Mouse (Mus musculus): ENCODE measurements around the gene Eepd1.

The Eepd1 gene

DNA sequence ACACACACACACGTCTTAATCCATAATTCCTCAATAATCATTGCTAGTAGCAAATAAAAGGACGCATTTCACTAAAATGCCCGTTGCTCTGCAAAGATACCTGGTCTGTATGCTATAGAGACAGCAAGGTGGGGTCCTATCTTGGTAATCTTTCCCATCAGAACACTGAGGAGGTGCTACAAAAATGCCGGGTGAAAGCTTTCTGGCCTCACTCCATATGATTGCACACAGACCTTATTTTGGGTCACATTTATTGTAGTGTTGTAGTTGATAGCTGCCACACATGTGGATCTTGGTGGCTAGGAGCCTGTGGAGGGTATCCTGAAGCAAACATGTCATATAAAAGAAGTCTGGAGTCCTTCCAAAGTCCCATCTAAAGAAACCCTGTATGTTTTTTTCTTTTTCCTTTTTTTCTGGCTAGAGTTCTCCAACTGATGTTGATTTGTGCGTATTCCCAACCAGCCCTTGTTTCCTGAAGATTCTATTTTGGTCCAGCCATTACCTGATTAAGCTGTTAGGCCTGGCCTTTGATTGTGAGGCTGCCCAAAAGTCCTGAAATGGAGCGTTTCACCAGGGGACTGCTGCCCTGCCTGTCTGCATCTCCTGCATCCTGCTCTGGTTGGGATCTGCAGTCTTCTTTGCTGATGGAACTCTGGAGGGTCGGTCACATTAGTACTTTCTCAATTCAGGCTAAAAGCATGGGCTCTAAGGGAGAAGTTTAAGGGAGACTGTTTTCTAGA is 8.0 kb downstream of the Eepd1 start:
- no peak for DNase-seq (ENCODE audit: low spot score)

DNA sequence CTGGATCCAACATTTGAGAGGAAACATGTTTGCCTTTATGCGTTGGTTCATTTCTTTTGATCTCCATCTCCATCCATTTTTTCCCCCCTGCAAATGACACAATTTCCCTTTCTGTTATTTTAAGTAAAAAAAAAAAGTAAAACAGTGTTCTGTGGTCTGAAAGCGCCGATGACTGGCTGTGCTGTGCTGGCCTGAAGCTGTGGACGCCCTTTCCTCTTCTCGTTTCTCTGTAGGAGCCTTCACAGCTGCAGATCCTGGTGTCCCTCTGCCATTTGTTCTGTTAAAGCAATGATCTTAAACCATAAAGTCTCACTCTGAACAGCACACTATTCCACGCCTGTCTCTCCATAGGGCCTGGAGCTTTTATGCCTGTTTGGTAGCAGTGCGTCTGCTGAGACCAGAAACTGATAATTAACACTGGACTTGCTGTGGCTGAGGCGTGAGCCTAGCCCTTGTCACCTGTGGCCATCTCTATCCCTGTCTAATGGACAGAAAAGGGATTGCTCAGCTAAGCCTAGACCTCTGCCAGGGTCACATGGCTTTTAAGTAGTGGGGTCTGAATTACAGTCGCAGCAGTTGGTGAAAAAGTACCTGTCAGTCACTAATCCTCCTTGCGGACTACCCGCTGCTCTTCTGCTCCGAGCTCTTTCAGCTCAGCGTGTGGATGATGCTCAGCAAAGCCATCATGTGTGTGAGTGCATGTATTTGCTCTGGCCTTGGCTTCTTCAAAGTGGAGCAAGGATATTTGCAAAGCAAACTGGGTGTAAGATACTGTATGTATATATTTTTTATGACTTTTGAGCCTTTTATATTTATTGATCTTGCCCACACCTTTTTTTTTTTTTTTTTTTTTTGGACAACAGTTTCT is 9.2 kb downstream of the Eepd1 start:
- DNase-seq (ENCODE audit: low spot score), result no peak

DNA sequence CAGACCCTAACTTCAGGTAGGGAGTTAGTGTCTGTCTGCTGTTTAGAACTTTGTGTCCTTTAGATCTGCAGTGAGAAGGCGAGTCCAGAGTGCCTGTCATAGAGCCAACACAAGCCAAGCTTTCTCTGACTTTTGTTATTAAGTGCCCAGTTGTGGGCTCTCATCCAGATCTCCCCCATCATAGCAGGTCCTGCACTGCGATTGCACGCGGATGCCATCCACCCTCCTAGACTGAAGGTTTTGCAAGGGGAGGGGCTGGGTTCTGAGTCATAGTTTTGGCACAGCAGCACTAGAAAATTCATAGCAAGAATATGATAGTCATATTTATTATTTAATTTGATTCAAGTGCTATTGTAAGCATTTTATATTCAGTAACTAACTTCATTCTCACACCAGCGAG is 12.6 kb downstream of the Eepd1 start:
- peak; percentile 68 for DNase-seq (ENCODE audit: low spot score)

DNA sequence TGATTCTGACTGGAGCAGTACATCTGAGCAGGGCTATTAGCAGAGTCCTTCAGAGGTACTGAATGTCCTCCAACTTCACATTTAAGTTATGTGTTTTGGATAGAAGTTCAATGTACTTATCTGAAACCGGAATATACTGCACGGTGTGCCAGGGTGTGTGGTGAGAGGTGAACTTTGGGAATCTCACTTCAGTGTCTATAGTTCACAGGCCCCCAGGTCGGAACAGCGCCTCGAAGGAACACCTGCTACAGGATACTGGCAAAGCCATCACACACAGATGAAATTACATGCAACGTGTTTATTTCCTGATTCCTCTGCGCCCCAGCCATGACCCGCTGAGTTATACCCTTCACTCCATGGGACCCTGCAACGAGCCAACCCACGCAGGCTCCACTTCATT is 14.3 kb downstream of the Eepd1 start:
- no peak for DNase-seq (ENCODE audit: low spot score)

DNA sequence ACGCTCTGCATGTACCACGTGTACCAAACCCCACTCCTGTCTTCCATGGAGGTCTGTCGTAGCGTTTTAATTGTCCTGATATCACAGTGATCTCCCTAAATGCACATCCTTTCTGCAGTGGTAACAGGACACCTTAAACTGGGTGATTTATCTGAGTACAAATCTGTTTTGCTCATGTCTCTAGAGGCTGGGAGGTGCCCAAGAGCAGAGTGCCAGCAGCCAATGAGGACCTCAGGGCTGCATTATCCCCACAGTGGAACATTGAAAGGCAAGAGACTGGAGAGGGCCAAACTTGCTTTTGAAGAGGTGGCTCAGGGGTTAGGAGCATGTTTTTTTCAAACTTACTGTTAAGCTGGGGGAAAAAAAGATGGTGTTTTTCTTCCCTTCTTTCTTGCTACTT is 14.8 kb downstream of the Eepd1 start:
- DNase-seq (ENCODE audit: low spot score), result no peak

DNA sequence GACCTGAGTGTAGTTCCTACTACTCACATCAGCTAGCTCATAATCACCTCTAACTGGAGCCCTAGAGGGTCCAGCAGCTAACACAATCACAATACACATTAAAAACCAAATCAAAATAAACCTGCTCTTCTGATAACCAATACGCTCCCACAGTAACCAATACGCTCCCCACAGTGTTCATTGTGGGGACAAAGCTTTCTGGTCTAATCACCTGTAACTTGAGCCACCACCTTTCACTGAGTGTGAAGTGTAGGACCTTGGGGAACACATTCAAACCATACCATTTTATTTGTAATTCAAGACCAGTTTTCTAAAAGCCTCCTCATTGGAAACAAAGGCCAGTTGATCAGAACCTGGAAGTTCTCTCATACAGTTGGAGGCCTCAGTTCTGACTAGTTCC is 15.4 kb downstream of the Eepd1 start:
- DNase-seq (ENCODE audit: low spot score), result no peak

DNA sequence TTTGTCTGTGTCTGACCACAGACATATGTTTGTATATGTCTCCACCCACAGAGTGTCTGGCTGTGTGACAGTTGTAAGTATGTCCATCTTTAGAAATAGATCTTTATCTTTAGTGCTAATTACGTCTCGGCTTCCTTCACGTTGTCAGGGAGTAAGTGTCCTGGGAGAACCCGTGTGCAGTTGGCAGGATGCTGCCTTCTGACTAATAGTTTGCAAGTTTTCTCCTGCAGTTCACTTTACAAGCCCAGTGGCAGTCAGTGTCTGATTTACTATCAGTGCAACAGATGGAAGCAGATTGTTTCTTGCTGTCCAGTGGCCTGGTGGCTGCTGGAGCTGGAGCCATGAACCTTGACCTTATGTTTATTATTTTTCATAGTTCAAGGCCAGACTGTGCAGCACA is 17.4 kb downstream of the Eepd1 start:
- DNase-seq (ENCODE audit: low spot score), result no peak

DNA sequence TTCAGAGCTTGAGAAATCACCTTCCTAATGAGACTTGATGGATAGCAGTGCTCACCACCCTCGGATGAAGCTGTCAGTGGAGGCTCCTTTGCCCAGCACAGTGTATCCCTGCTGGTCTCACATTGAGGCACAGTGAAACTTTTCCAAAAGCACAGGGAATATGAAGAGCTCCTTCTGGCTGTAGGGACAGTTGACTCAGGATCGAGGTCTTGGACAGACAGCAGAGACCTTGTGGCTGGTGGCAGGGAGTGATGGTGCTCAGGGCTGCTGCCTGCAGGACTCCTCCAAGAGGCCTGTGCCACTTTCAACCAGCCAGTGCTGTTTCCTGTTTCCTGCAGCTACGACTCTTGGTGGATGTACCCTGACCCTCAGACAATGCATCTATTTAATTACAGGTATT is 18.0 kb downstream of the Eepd1 start:
- no peak for DNase-seq (ENCODE audit: low spot score)

DNA sequence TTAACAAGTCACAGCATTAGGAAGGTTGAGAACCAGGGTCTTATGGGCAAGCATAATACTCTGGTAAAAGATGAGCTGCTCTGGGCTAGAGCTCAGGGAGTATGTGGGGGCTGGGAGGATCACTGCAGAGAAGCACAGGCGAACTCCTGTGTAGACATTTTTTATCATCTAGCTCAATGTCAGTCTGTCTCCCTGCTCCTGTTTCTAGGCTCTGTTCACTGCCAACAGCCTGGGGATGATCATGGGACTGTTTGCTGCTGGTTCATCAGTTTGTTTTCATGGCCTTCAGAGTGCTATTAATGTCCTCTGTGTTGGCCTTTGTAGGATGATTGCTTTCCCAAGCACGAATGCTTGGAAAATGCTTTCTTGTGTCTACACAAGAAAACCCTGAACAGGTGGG is 18.7 kb downstream of the Eepd1 start:
- DNase-seq (ENCODE audit: low spot score), result peak; percentile 70

DNA sequence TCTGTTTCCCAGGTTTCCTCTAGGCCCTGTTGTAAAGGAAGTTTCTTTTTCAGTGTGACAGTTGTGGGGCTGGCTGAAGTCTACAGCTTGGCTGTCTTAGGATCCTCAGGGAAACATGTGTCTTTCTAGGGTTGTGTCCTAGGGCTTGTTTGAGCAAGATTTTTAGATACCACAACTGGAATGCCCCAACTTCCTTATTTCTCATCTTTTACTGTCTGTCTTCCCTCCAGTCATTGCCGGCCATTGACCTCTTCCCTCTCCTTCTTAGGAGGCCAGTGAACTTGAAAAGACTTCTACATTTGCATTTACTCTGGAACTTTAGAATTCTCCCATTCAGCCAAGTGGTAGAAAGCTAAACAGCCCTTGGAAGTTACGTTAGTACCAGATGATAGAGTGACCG is 27.5 kb downstream of the Eepd1 start:
- DNase-seq (ENCODE audit: low spot score), result no peak

DNA sequence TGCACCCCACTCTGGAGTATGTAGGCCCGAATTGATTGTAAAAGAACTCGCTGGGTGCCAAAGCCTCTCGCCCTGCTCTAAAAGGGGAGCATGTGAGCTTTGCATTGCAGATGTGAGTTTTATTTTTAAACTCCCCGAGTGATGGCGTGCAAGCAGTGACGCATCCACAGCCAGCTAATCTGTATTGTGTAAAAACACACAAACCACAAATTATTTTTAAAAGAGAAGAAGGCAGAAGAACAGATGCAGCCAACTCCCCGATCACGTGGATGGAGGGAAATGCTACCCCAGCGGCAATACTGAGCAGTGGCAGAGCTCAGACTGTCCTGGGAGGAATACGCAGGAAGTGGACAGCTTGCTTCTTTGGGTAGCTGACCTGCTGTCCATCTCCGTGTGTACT is 29.2 kb downstream of the Eepd1 start:
- DNase-seq (ENCODE audit: low spot score), result peak; percentile 36

DNA sequence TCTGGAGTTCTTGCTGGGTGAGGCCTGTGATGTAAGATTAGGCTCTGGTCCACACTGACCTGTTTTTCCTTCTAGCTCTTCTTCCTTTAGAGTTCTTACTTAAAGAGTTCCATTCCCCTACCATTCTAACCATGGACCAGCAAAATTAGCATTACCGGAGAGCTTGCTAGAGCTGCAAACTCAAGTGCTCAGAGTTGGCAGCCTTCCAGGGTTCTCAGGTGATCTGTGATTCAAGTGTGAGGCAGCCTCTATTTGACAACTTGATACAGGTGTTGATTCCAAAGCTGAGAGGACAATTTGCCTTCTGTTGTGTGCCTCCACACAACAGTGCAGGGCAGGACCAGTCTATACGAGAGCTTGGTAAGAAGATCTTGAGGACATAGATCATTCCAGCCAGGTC is 31.7 kb downstream of the Eepd1 start:
- no peak for DNase-seq (ENCODE audit: low spot score)

DNA sequence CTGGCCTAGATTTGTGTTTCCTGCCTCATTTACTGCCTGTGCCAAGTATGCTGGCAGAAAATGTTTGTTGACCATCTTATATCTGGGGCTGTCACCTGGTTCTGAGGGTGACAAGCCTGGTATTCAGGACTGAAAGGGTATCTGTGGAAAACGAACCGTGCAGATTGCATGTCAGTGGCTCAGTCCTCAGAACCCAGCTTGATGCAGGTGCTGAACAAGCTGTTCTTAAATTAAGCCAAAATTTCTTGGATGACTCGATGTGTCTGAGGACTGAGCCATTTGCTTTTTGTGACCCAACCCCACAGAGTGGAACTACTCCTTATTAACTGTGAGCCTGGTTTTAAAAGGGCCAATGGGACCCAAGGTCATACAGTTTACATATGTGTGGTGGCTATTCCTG is 32.2 kb downstream of the Eepd1 start:
- DNase-seq (ENCODE audit: low spot score), result no peak

DNA sequence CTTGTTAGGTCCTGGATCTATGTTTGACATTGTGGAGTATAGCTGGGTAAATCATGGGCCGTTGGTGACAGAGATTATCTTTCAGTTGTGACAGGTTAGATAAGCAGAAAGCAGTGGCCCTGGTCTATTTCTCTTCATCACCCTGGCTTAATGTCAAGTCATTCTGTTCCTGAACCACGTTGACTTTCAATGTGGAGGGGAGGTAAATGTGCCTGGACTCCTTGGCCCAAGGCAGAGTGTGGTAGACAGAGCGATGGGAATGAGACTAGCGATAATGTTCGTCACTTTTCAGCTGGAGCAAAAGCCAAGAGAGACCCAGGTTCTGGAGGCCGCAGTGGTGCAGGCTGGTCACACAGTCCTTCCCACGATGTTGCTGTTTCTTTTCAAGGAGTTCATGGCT is 35.3 kb downstream of the Eepd1 start:
- DNase-seq (ENCODE audit: low spot score), result no peak

DNA sequence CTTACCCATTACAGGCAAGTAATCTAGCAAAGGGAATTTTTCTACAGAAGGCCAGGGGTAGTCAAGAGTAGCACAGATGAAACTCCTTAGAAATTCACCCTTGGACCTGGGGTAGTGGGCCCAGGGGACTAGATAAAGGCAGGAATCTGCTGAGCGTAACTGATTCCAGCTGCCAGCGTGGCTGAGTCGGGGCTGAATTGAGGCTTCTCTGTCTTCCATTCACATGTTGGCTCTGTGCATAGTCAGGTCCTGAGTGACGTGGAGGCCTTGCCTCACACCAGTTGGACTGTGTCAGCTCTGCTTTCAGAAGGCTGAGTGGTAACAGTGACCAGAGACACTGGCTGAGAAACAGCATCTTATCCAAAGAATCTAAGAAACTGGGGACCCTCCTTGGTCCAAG is 36.6 kb downstream of the Eepd1 start:
- DNase-seq (ENCODE audit: low spot score), result no peak

DNA sequence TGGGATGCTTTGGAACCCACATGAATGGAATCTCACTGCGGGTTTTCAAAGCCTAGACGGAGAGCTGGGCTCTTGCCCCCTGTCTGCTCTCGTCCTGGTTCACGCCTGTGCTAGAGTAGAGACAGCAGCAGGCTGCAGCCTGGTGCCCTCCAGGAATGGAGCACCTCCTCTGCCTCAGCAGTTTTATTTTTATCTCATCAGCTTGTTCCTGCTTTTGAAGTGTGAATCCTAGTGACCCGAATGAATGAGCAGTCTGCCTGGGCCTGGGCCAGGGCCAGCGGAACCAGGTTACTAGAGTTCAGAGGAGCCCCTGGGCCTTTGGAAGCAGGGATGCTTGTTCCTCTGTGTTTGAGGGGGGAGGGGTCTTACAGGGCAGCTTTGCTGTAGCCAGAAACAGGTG is 37.8 kb downstream of the Eepd1 start:
- DNase-seq (ENCODE audit: low spot score), result no peak

DNA sequence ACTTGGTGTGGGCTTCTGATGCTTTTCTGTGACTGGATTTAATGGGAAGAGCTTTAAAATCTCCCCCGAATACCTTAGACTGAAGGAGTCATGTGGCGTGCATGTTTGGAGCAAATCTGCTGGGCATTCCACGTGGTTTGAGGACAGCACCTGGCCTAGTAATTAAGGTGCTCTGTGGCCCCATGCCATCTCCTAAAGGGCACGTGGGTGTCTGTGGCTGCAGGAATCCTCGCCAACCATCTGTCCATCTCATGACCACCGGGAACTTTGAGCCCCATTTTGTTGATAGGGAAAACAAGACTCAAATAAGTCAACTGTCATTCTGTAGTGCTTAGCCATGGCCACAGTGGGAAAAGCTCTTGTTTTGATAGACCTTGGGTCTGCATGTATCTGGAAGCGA is 39.5 kb downstream of the Eepd1 start:
- no peak for DNase-seq (ENCODE audit: low spot score)

DNA sequence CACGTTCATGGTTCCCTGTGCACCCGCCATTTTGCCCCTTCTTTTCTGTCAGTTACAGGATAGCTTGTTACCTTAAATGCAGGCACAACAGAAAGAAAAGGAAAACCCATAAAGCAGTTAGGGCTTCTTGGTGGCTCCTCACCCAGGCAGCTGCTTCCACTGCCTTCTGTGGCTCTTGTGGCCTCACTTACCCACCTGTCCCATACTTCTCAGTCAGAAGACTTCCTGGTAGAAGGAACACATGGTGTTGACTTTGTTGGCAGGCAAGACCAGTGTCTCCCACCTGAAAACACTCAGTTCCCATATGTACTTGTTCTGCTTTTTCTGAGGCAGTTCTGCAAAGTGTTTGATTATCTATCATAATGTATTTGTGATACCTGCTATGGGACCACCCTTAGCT is 40.5 kb downstream of the Eepd1 start:
- no peak for DNase-seq (ENCODE audit: low spot score)

DNA sequence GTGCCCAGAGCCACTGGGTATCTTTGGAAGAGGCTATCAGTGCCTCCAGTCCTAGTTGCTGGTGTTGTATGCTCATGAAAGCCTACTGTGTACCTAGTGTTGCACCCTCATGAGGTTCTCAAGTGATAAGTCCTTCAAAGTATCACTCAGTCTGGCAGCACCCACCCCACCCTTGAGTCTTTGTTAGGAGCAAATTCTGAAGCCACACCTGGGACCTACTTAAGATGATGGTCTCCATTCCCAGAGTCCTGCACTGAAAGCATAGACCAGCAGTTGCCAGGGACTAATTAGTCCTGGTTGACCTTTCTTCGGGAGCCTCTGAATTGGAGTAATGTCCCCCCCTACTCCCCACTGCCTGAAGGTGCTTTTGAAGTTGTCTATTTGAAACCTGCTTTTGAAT is 45.2 kb downstream of the Eepd1 start:
- no peak for DNase-seq (ENCODE audit: low spot score)

DNA sequence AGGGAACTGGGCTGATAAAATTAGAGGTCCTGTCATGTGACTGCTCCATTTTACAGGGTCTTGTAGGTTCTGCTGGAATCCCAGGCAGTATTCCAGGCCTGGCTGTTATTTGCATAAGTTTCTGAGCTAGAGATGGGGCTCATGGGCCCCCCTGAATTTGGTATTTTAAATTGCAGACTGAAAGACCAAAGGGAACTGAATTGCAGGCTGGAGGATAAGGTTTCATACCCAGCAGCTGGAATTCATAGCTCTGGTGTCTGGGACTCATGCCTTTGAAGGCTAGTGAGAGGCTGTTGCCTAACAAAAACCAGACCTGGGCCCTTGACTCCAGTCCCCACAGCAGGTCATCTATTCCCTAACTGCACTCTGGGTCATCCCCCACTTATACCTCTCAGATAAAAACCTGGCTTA is 45.6 kb downstream of the Eepd1 start:
- DNase-seq (ENCODE audit: low spot score), result no peak

DNA sequence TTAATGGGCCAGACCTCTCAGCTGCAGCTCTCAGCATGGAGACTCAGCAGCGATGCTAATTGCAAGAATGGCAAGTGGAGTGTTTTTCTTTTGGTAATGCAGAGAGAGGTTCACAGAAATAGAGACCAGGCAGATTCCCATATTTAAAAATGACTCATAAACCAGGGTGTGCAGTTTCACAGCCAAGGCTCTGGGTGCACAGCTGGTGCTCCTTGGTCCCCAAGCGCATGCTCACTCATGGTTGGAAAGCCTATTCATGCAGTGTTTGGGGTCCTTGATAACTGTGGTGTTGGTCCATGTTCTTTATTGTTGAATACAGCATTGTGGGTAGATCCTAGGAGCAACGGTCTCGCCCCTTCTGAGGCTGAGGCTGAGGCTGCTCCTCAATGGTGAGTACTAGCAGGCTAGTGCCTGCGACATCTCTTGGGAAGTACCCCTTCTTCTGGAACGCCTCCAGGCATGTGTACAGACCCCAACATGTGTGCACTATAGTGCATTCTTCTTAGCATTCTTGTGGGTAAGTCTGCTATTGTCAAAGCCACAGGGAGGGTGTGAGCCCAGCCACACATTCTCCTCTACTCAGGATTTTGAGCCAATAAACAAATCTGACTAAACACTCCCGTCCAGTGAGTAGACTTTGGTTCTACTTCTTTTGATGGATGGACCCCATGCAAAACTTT is 46.2 kb downstream of the Eepd1 start:
- DNase-seq (ENCODE audit: low spot score), result no peak

DNA sequence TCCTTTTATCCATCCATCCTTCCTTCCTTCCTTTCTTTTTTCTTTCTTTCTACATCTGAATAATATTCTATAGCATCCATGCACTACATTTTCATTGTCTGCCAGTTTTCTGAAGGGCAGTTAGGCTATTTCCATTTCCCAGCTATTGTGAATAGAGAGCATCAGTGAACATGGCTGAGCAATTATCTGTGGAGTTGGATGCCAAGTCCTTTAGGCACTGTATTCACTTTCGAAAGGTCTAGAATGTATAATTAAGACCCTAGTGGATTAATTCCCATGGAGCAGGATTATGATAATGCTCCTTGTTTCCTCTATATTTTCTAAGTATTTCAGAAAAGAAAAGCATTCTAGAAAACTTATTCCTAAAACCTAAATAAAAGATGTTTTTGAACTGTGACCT is 50.3 kb downstream of the Eepd1 start:
- no peak for DNase-seq (ENCODE audit: low spot score)

DNA sequence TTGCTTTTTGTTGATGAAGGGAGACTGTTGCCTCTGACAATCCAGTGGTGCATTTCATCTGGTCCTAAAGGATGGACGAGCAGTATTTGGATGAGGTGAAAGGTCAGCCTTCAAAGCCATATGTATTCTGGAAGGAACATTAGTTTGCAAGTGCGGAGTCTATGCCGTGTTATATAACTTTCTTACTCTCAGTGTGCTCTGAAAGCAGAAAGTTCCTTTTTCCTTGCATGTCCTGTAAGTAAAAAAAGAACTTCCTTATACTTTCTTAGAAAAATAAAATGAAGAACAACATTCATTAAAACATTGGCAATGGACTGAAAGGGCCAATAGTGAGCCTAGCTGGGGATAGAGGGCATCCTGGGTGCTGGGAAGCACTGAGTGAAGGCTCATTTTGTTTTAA is 50.8 kb downstream of the Eepd1 start:
- DNase-seq (ENCODE audit: low spot score), result no peak

Measured in ovary, adult 18-20 months (tissue).